Mouse (Mus musculus): Measurements from ENCODE around the gene Smurf2. TPM values are rescaled to one million over a fixed set of nuclear protein-coding genes. Genes with fewer than 3 reads are reported as not detected.
A peak's percentile ranks its signal among the peaks of the same experiment; 100 is the strongest.

Smurf2 gene
- polyA plus RNA-seq, 1 experiment from 2014 or later, result 13.0 TPM

- WGBS, result 3% methylated on average over 39 of the region's 39 CpGs
- peaks cover 14% of the 10 kb centered on the region; the same call in 1 of the 2 replicates for H3K4me1 ChIP-seq (replicated peaks)
- peak overlapping the region; percentile 91 for H3K27ac ChIP-seq
- H3K36me3 ChIP-seq, result peaks cover 70% of the 10 kb centered on the region
- no peaks in the 10 kb centered on the region for H3K9me3 ChIP-seq
- DNase-seq (ENCODE audit: low spot score), result no peak
- peak overlapping the region; percentile 75 for H3K4me3 ChIP-seq
- H3K27me3 ChIP-seq (ENCODE audit: insufficient read depth, poor library complexity, severe bottlenecking), result no peaks in the 10 kb centered on the region
These were observed 141.7 kb downstream of the Smurf2 start for GRCm38 (mm10) chr11:106778589-106779387.

GRCm38 (mm10) chr11:106778132-106778531 lies 142.4 kb downstream of the Smurf2 start:
- H3K27ac ChIP-seq, result no peak overlapping the region
- H3K36me3 ChIP-seq, result peaks cover 70% of the 10 kb centered on the region
- H3K4me1 ChIP-seq (replicated peaks), result peaks cover 14% of the 10 kb centered on the region; the same call in 1 of the 2 replicates
- H3K27me3 ChIP-seq (ENCODE audit: insufficient read depth, poor library complexity, severe bottlenecking), result no peaks in the 10 kb centered on the region
- DNase-seq (ENCODE audit: low spot score), result no peak
- 93% methylated on average over 7 of the region's 7 CpGs for WGBS
- no peak overlapping the region for H3K4me3 ChIP-seq
- H3K9me3 ChIP-seq, result no peaks in the 10 kb centered on the region

- H3K4me3 ChIP-seq, result no peak overlapping the region
- no peaks in the 10 kb centered on the region for H3K9me3 ChIP-seq
- peaks cover 14% of the 10 kb centered on the region; the same call in 1 of the 2 replicates for H3K4me1 ChIP-seq (replicated peaks)
- H3K27me3 ChIP-seq (ENCODE audit: insufficient read depth, poor library complexity, severe bottlenecking), result no peaks in the 10 kb centered on the region
- 93% methylated on average over 3 of the region's 3 CpGs for WGBS
- no peak for DNase-seq (ENCODE audit: low spot score)
- H3K27ac ChIP-seq, result no peak overlapping the region
- peaks cover 70% of the 10 kb centered on the region for H3K36me3 ChIP-seq
These were observed 143.1 kb downstream of the Smurf2 start for GRCm38 (mm10) chr11:106777395-106777794.

- Histone ChIP-seq H3K4me3 (no peak overlapping the region), H3K36me3 (peaks cover 70% of the 10 kb centered on the region), H3K27ac (no peak overlapping the region), H3K27me3 (ENCODE audit: insufficient read depth, poor library complexity, severe bottlenecking) (no peaks in the 10 kb centered on the region), H3K9me3 (no peaks in the 10 kb centered on the region), H3K4me1 (replicated peaks) (peaks cover 14% of the 10 kb centered on the region; the same call in 1 of the 2 replicates)
- 97% methylated on average over 4 of the region's 4 CpGs for WGBS
- no peak for DNase-seq (ENCODE audit: low spot score)
These were observed 143.6 kb downstream of the Smurf2 start for GRCm38 (mm10) chr11:106776960-106777359.

GRCm38 (mm10) chr11:106773061-106773460 lies 147.5 kb downstream of the Smurf2 start:
- Histone ChIP-seq H3K9me3 (peaks cover 4% of the 10 kb centered on the region), H3K36me3 (peaks cover 88% of the 10 kb centered on the region), H3K27me3 (ENCODE audit: insufficient read depth, poor library complexity, severe bottlenecking) (no peaks in the 10 kb centered on the region), H3K27ac (no peak overlapping the region), H3K4me1 (replicated peaks) (no peaks in the 10 kb centered on the region), H3K4me3 (no peak overlapping the region)
- 89% methylated on average over 9 of the region's 9 CpGs for WGBS
- no peak for DNase-seq (ENCODE audit: low spot score)

- no peak for DNase-seq (ENCODE audit: low spot score)
- WGBS, result 94% methylated on average over 9 of the region's 9 CpGs
- H3K9me3 ChIP-seq, result peaks cover 10% of the 10 kb centered on the region
- no peak overlapping the region for H3K4me3 ChIP-seq
- H3K27ac ChIP-seq, result no peak overlapping the region
- H3K4me1 ChIP-seq (replicated peaks), result no peaks in the 10 kb centered on the region
- H3K27me3 ChIP-seq (ENCODE audit: insufficient read depth, poor library complexity, severe bottlenecking), result no peaks in the 10 kb centered on the region
- H3K36me3 ChIP-seq, result peaks cover 98% of the 10 kb centered on the region
These were observed 150.1 kb downstream of the Smurf2 start for GRCm38 (mm10) chr11:106770195-106770974.

Other genes starting within 250 kb of the Smurf2 start
- gene Pecam1, start 170.1 kb downstream of the Smurf2 start, polyA plus RNA-seq (2016; fragmentation: Nextera tagmentation; extraction: Ambion mirVana), result 17.3 and 18.3 TPM in 2 replicates
- 0.93 and 1.6 TPM in 2 replicates for gene Milr1, start 169.5 kb downstream of the Smurf2 start, polyA plus RNA-seq (2016; fragmentation: Nextera tagmentation; extraction: Ambion mirVana)
- gene Polg2, start 141.2 kb downstream of the Smurf2 start, polyA plus RNA-seq (2016; fragmentation: Nextera tagmentation; extraction: Ambion mirVana), result 8.1 and 10.1 TPM in 2 replicates
- 285 and 301 TPM in 2 replicates for gene Ddx5, start 131.5 kb downstream of the Smurf2 start, polyA plus RNA-seq (2016; fragmentation: Nextera tagmentation; extraction: Ambion mirVana)
- 14.8 and 20.2 TPM in 2 replicates for gene Cep95, start 131.5 kb downstream of the Smurf2 start, polyA plus RNA-seq (2016; fragmentation: Nextera tagmentation; extraction: Ambion mirVana)
- gene Kpna2, start 78.8 kb upstream of the Smurf2 start, polyA plus RNA-seq (2016; fragmentation: Nextera tagmentation; extraction: Ambion mirVana), result 653 and 682 TPM in 2 replicates
- 1.6 and 2.8 TPM in 2 replicates for gene 1810010H24Rik, start 105.0 kb upstream of the Smurf2 start, polyA plus RNA-seq (2016; fragmentation: Nextera tagmentation; extraction: Ambion mirVana)
- 26.8 and 32.7 TPM in 2 replicates for gene Bptf, start 211.4 kb upstream of the Smurf2 start, polyA plus RNA-seq (2016; fragmentation: Nextera tagmentation; extraction: Ambion mirVana)

Data from hindbrain, embryonic 10.5 days (tissue).